Mouse (Mus musculus): ENCODE measurements around the gene Ing5.

DNA sequence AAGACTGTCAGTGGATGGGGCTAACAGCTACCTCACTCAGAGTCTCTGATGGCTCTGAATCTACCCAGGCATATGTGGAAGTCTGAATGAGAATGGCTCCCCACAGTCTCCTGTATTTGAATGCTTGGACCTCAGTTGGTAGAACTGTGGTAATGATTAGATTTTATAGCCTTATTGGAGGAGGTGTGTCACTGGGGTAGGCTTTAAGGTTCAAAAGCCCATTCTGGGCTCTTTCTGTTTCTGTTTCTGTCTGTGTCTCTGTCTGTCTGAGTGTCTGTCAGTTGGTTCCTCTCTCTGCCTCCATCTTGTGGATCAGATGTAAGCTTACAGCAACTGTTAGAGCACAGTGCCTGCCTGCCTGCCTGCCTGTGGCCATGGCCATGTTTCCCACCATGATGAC lies 55.9 kb downstream of the Ing5 start:
- no peak for TF ChIP-seq HCFC1 (IDR thresholded peaks at IDR 0.05; ENCODE audit: borderline replicate concordance, insufficient read depth, low read length)
- TF ChIP-seq CHD2 (IDR thresholded peaks at IDR 0.05; ENCODE audit: low read depth, low read length): no peak
- no peak for TF ChIP-seq ZC3H11A (IDR thresholded peaks at IDR 0.05; ENCODE audit: borderline replicate concordance, low read depth, low read length)

Data from ES-E14 (cell line).